Mouse (Mus musculus): ENCODE data around the gene Pet100.
A peak's percentile ranks its signal among the peaks of the same experiment; 100 is the strongest.
"Not testable (repeated sequence)": the region's sequence is repeated elsewhere in the genome, so short reads cannot be mapped to it uniquely, and the experiment has no call there.

Gene Pet100

GRCm38 (mm10) chr8:3621199-3621970 lies at the start of gene Pet100, which contains the start of gene Xab2:
TSS of gene Pet100 (plus strand) at chr8:3621548.
TSS of gene Xab2 (minus strand) at chr8:3621316.
- peak; percentile 99 for DNase-seq

- DNase-seq = no peak
These were observed 46.8 kb upstream of the Pet100 start for GRCm38 (mm10) chr8:3574546-3574945.

- DNase-seq = no peak
These were observed 45.0 kb upstream of the Pet100 start for GRCm38 (mm10) chr8:3576211-3576960.

- no peak for DNase-seq
These were observed 41.7 kb upstream of the Pet100 start for GRCm38 (mm10) chr8:3579390-3580364.

- not testable (repeated sequence) for DNase-seq
These were observed 39.4 kb upstream of the Pet100 start for GRCm38 (mm10) chr8:3581961-3582360.

GRCm38 (mm10) chr8:3586452-3586851 lies 34.9 kb upstream of the Pet100 start:
- DNase-seq = no peak

- no peak for DNase-seq
These were observed 34.4 kb upstream of the Pet100 start, which contains the start of gene Camsap3 for GRCm38 (mm10) chr8:3586993-3587390. TSS of gene Camsap3 (plus strand) at chr8:3587293.

GRCm38 (mm10) chr8:3587391-3588257 lies 33.7 kb upstream of the Pet100 start:
- DNase-seq = peak; percentile 81 to 87

- peak; percentile 32 to 43 for DNase-seq
These were observed 33.1 kb upstream of the Pet100 start for GRCm38 (mm10) chr8:3588258-3588633.

- peak; percentile 50 to 66 for DNase-seq
These were observed 27.9 kb upstream of the Pet100 start for GRCm38 (mm10) chr8:3593470-3593869.

- DNase-seq = no peak
These were observed 26.9 kb upstream of the Pet100 start for GRCm38 (mm10) chr8:3594466-3594865.

- DNase-seq = no peak
These were observed 23.3 kb upstream of the Pet100 start for GRCm38 (mm10) chr8:3598054-3598453.

- DNase-seq = no peak
These were observed 22.1 kb upstream of the Pet100 start for GRCm38 (mm10) chr8:3599219-3599618.

- no peak for DNase-seq
These were observed 20.9 kb upstream of the Pet100 start for GRCm38 (mm10) chr8:3600401-3600800.

GRCm38 (mm10) chr8:3603439-3603838 lies 17.9 kb upstream of the Pet100 start:
- no peak for DNase-seq

- DNase-seq = peak in 1 of 2 experiments; percentile 46
These were observed 14.8 kb upstream of the Pet100 start for GRCm38 (mm10) chr8:3606593-3606992.

GRCm38 (mm10) chr8:3607822-3608221 lies 13.5 kb upstream of the Pet100 start:
- DNase-seq = no peak

- DNase-seq = no peak
These were observed 12.1 kb upstream of the Pet100 start for GRCm38 (mm10) chr8:3609046-3609815.

- no peak for DNase-seq
These were observed 11.6 kb upstream of the Pet100 start for GRCm38 (mm10) chr8:3609816-3610150.

- no peak for DNase-seq
These were observed 771 bp downstream of the Pet100 start for GRCm38 (mm10) chr8:3622119-3622518.

GRCm38 (mm10) chr8:3625445-3625844 lies 4.1 kb downstream of the Pet100 start, which contains the start of gene Pcp2:
TSS of gene Pcp2 (minus strand) at chr8:3625545.
- no peak for DNase-seq

All from cerebellum, postnatal 25 days (tissue).